Mouse (Mus musculus) liver, adult (tissue): ENCODE data around the gene Tmem171.

ENCODE experiments used
- GATA4 ChIP-seq: IDR thresholded peaks from 2 replicates; pipeline ENCODE4 v1.6.1; 2014; ENCODE audit warnings: mild to moderate bottlenecking, low read length; ENCODE audit not compliant: insufficient replicate concordance

Tmem171 gene

DNA sequence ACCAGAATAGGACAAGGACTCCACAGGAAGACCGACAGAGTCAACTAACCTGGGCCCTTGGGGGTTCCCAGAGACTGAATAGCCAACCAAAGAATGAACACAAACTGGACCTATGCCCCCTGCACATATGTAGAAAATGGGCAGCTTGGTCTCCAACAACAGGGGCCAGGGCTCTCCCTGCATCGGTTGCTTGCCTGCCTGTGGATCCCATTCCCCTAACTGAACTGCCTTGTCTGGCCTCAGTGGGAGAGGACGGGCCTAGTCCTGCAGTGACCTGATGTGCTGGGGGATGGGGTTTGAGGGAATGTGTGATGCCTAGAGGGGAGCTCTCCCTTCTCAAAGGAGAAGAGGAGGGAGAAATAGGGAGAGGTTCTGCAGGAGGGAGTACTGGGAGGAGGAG, 25.3 kb downstream of the Tmem171 start:
- TF ChIP-seq GATA4 = no peak

DNA sequence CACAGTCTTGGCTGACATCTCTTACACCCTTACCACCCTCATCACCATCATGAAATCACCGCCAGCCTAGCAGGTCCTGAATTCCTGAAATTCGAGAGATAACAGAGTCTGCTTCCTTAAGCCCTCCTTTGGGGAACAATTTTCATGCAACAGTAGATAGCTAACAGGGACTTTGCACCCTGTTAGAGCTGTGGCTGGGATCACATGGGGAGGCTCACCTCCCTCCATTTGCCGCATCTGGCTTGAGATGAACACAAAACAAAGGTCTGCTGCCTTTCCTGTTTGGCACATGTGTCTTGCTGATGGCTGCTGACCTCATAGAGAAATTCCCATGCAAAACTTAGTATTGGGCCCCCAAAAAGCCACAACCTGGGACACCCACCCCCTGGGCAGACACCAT, 27.3 kb downstream of the Tmem171 start:
- no peak for TF ChIP-seq GATA4

DNA sequence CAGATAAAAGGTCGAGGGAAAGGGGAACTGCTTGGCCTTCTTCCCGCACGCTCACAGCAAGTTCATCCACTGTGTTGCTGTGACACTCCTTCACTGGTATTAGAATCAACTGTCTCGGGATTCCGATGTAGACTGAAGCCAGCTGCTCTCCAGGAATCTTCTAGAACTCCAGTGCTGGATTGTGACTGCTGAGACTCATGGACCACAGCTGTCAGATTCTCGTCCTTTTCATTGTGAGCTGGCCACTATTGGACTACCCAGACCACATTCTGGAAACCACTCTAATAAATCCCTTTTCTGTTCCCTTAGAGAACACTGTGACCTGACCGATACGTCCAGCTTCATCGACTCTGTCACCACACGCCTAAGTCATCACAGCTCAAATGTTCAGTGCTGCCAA, 29.4 kb downstream of the Tmem171 start:
- TF ChIP-seq GATA4 = no peak

DNA sequence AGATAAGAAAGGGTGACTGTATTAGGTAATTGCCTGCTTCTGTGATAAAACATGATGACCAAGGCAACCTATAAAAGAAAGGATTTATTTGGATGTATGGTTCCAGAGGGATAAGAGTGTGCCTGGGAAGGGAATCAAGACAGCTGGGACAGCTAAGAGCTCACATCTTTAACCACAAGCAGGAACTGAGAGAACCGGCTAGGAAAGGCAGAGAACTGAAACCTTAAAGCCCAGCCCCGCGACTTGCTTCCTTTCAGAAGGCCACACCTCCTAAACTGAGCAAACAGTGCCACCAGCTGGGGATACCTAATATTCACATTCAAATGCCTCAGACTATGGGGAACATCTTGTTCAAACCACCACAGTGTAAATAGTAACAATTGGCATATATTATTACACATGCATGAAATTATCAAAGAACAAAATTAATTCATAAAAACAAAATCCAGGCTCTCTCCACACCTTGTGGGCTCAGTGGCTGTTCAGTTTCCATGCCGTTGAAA, 32.4 kb downstream of the Tmem171 start:
- TF ChIP-seq GATA4 = no peak

DNA sequence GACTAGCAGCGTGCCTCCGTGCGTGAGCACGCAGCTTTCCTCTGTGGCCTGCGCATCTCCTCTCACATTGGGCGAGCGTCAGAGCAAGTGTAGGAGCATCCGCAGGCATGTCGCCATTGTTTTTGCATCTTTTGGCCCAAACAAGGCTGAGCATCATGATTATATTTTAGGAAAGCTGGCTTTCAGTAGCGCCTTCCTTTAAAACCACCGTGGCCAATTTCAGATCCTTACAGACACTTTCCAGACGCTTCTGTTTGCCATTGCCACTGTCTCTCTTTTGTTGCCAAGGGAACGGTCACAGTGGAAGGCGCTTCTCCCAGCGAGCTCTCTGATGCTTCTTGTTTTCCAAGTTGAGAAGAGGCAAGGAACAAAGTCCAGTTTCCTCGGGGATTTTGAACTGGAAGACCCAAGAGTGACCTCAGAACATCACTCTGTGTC, 38.6 kb downstream of the Tmem171 start:
- no peak for TF ChIP-seq GATA4

DNA sequence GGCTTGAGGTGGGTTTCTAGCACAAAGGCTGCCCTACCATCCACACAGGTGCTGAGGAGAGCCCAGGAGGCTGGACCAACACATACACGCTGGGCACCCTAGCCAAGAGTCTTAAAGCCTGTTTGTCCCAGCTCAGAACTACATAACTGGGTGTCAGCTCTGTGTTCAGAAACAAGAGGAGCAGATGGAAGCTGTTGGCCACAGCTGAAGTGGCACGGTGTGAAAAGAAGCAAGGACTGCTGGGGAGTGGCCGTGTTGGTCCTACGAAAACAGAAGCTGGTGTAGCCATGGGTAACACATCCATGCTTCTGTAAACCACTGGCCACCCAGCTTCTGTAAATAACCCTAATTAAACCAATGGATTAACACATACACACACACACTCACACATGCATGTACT, 39.3 kb downstream of the Tmem171 start:
- TF ChIP-seq GATA4 = no peak

DNA sequence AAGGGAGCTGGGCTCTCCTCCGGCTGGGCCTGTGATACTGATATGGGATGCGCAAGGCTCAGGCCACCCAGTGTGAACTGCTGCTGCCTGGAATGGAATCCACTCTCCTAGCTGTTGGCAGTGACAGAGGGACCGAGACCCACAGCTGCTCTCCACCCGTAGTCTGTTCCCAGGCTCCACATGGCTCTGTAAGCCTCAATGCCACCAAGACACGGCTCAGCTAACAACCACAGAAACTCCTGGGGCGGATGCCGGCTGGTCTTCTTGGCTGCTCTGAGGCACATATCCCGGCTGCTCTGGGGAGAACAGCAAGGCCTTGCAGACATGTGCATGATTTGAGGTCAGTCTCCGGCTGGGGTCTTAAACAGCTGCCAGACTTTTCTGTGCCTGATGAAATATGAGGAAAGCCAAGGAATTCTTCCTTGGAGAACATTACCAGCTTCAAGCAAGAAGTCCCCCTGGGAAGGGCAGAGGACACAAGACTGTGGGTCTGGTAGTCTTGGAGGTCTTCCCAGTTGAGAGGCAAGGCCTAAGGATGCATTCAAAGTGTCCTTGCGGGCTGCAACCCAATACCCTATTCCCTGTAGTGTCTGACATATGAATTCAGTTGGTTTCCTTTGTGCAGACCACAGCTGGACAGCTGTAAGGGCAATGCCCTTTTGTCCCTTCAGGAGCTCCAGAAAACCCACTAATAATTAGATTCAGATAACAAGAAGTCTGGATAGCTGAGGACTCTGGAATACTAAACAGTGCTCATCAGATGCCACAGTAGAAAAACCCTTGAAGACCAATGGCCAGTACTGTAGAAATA, 40.3 kb downstream of the Tmem171 start:
- no peak for TF ChIP-seq GATA4

DNA sequence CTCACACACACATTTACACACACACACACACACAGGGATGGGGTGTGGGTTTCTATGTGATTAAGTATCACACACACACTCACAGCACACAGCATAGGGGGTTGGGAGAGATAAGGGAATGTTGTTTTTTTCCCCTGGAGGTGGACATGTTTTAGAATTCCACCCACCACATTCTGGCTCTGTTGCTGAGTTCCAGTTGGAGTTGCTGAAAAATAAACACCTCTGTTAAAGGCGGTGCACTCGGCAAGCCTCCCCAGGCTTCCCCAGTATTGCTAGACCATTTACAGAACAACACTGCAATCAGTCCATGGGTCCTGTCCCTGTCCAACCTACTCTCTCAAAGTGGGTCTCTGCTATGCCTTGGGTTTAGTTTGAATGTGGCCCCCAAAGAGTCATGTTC, 42.4 kb downstream of the Tmem171 start:
- TF ChIP-seq GATA4 = no peak

DNA sequence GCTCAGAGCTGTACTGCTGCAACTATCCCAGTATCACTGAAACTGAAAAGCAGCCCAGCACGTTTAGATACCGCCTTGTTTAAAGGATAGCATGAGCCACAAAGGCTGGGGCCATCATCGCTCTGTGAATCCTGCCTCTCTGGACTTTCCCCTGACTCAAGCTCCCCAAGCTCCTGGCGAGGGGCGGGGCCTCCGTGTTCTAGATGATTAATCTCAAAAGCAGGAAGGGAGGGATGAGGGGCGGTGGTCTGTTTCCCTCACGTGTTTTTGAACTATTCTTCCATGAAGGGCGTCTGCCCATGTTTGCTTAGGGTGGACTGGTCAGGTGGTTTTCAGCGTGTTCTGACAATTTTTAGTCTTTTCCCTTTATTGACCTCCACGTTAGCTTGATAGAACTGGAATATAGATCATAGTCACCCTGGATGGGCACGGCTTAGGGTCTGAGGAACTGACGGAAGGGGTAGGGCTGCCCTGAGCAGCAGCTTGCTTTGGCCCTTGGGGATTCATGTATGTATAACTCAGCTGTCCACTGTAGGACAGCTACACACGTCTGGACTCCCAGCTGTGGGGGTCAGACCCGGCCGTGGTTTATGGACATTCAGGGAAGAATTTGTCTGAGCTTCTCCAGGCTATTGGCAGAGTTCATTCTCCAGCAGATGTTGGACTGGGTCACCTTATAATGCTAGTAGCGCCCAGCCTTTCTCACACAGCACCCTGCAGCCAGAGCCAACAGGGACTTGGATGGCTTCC, 43.2 kb downstream of the Tmem171 start:
- no peak for TF ChIP-seq GATA4

DNA sequence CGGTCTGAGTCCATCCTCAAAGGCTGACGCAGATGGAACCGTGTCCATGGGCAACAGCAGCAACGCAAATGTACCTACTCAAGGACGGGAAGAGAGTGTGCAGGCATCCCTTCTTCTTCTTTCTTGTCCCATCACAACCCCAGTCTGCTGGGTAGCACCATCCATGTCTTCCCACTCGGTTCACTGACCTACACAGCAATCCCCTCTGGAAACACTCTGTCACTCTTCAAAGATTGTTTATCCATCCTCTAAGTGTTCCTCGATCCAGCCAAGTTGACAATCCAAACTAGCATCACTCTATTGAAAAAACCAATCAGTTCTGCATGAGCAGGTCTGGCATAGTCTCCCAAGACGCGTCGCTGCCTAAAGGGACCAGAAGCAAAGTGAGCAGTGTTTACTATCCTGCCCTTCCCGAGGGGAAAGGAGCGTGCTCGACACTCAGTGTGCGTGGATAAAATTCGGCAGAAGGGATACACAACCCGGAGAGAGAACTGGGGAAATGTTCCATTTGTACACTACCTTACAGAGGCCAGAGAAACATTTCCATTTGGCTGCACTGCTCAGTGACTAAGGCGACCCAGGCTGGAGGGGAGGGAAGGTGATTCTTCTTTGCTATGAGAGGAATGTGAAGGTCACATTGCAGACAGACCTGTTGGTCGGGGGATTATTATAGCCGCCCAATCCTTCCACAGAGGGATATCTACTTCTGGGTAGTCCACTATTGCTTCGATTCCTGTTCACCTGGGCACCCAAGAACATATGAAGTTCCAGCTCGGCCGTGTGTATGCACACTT, 46.7 kb downstream of the Tmem171 start:
- no peak for TF ChIP-seq GATA4

DNA sequence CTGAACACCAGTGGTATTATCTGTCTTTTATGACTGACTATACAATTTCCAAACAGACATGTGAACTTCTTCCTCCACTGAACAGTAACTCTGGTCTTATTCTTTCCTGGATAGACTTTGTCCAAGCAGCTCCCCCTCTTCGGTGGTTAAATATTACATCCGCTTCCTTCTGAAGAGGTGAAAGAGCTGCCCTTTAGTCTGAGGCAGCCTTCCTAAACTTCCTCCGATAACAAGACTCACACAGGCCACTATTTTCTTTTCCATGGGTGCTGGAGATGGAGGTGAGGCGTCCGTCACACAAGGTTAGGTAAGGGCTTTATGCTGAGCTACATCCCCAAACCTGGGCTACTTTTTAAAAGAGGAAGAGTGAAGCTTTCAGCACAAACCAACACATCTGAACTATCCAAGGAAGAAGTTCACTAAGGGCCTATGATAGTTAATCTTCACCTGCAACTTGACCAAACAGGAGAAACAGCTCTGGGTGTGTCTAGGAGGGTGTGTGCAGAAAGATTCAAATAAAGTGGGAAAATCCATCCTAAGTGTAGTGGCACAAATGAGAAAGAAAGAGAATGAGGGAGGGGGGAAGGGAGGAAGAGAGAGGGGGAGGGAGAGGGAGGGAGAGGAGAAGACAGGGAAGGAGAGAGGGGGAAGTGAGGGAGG, 56.0 kb downstream of the Tmem171 start:
- no peak for TF ChIP-seq GATA4

DNA sequence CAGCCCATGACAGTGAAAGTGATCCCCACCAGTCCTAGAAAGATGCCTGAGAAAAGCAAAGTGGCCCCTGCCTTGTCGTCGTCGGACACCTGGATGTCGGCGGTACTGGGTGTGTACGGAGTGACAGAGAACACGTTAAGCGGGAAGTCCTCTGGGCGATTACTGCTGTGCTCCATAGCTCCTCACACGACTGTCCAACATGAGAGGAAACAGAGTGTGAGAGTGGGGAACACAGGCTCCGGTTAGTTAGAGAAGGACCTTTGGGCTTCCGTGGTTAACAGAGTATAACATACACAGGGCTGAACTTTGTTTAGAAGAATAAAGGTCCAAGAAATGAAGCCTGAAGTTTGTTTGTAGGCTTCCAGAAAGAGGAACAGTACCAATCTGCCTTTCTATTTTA, 57.5 kb downstream of the Tmem171 start, which contains the start of gene Tmem174:
TSS of gene Tmem174 (minus strand) at position 266 of the 400 bp plus-strand sequence.
- no peak for TF ChIP-seq GATA4

DNA sequence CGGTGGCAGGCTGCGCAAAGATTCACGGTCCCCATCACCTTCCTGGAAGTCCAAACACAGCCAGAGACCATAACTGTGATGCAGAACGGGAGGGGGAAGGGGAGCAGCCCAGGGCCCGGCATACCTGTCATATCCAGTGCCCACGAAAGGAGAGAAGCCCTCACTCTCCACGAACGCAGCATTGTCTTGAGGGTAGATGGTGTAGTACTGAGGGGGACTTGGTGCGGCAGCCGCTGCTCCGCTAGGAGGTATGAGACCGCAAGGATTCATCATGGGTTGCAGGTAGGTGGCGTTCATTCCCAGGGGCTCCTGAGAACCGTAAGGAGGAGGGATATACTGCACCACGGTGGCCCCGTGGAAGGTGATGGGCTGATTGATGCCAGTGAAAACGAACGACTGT, 58.1 kb downstream of the Tmem171 start:
- no peak for TF ChIP-seq GATA4
